8 mouse cellular contexts compared by ENCODE assay signal in the genomic region with DNA sequence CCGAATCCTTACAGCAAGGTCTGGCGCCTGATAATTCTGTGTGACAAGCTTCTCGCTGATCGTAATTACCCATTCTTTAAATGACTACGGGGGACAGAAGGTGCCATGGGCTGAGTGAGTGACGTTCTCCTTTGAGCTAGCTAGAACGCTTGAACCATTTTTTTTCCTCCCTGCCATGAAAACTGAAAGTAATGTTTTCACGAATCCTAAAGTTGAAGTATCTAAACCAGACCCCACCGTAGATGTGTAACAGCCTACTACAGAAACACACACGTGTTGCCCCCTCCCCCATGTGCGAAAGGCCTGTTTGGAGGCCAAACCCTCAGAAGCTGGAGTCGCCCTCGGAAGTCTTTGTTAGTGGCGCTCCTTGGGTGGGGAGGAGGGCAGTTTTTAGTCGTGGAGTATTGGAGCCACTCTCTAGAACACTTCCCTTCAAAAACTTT. TPM values are rescaled to one million over a fixed set of nuclear protein-coding genes. Genes with fewer than 3 reads are reported as not detected.
DNase-seq lines count a peak whose midpoint lies in the region; ATAC-seq and TF ChIP-seq lines count a peak whose summit lies in the region.

No protein-coding gene starts in this region.

- under 1% methylated on average over 15 of the region's 15 CpGs for WGBS in bone marrow, adult 2 months
- WGBS in intestine, embryonic 15.5 days, result under 1% methylated on average over 15 of the region's 15 CpGs
- WGBS in lung, embryonic 15.5 days, result 0% methylated on average over 15 of the region's 15 CpGs
- under 1% methylated on average over 15 of the region's 15 CpGs for WGBS in olfactory bulb, adult 2 months

- DNase-seq in heart, adult 11 months, result peak; percentile 93
- no peak for DNase-seq in heart, postnatal 25 days (ENCODE audit: low spot score)
- DNase-seq in gastrocnemius, postnatal 25 days, result peak; percentile 20
- no peak for DNase-seq in layer of hippocampus, postnatal 36 days

- H3K4me1 ChIP-seq in bone marrow, adult 2 months (ENCODE audit: control insufficient read depth, insufficient read depth, low read length), result no peaks in the 10 kb centered on the region; the same call in 1 of the 2 replicates
- H3K4me1 ChIP-seq in intestine, embryonic 15.5 days (replicated peaks), result peaks cover 12% of the 10 kb centered on the region; the same call in 1 of the 2 replicates
- peaks cover 15% of the 10 kb centered on the region for H3K4me1 ChIP-seq in lung, embryonic 15.5 days
- H3K4me1 ChIP-seq in olfactory bulb, adult 2 months (ENCODE audit: control insufficient read depth, insufficient read depth, low read length), result peaks cover 2% of the 10 kb centered on the region; the same call in 1 of the 2 replicates

- ATAC-seq in intestine, embryonic 15.5 days, result peak; percentile 22
- peak; percentile 43 for ATAC-seq in lung, embryonic 15.5 days (ENCODE audit: borderline replicate concordance, extremely low read depth, low FRiP score, low TSS enrichment)

- H3K27ac ChIP-seq in bone marrow, adult 2 months (ENCODE audit: control insufficient read depth, insufficient read depth, low read depth, low read length, poor library complexity), result peak overlapping the region; percentile 42; the same call in 1 of the 2 replicates
- H3K27ac ChIP-seq in intestine, embryonic 15.5 days, result peak overlapping the region; percentile 90
- peak overlapping the region; percentile 97 for H3K27ac ChIP-seq in lung, embryonic 15.5 days
- no peak overlapping the region for H3K27ac ChIP-seq in olfactory bulb, adult 2 months (ENCODE audit: insufficient read depth, low read depth, low read length)

- H3K4me3 ChIP-seq in bone marrow, adult 2 months (replicated peaks; ENCODE audit: control insufficient read depth, low read depth, low read length), result peak overlapping the region; percentile 97
- peak overlapping the region; percentile 74 for H3K4me3 ChIP-seq in intestine, embryonic 15.5 days (replicated peaks)
- H3K4me3 ChIP-seq in lung, embryonic 15.5 days, result peak overlapping the region; percentile 85
- H3K4me3 ChIP-seq in olfactory bulb, adult 2 months (ENCODE audit: insufficient read depth, low read depth, low read length), result peak overlapping the region; percentile 100

- H3K36me3 ChIP-seq in intestine, embryonic 15.5 days, result no peaks in the 10 kb centered on the region
- H3K36me3 ChIP-seq in lung, embryonic 15.5 days, result no peaks in the 10 kb centered on the region; the same call in 1 of the 2 replicates

- peak overlapping the region; percentile 88 for H3K9ac ChIP-seq in intestine, embryonic 15.5 days
- H3K9ac ChIP-seq in lung, embryonic 15.5 days, result peak overlapping the region; percentile 98

- no peaks in the 10 kb centered on the region for H3K9me3 ChIP-seq in intestine, embryonic 15.5 days
- H3K9me3 ChIP-seq in lung, embryonic 15.5 days, result no peaks in the 10 kb centered on the region

- TF ChIP-seq POLR2A in bone marrow, adult 2 months (IDR thresholded peaks at IDR 0.05; ENCODE audit: borderline replicate concordance, control insufficient read depth, low read depth, low read length), result no peak
- TF ChIP-seq POLR2A in olfactory bulb, adult 2 months (IDR thresholded peaks at IDR 0.05; ENCODE audit: insufficient read depth, low read depth, low read length), result no peak

- H3K27me3 ChIP-seq in intestine, embryonic 15.5 days (replicated peaks), result no peaks in the 10 kb centered on the region
- no peaks in the 10 kb centered on the region for H3K27me3 ChIP-seq in lung, embryonic 15.5 days

- H3K4me2 ChIP-seq in intestine, embryonic 15.5 days (replicated peaks), result peak overlapping the region; percentile 61
- peak overlapping the region; percentile 57 for H3K4me2 ChIP-seq in lung, embryonic 15.5 days

- no peak for TF ChIP-seq CTCF in bone marrow, adult 2 months (IDR thresholded peaks at IDR 0.05; ENCODE audit: control insufficient read depth, insufficient read depth, low read length)
- TF ChIP-seq CTCF in olfactory bulb, adult 2 months (IDR thresholded peaks at IDR 0.05; ENCODE audit: insufficient read depth, low read depth, low read length), result no peak

- intact Hi-C loops in heart, postnatal 25 days (cut with DNase I), result no loop called here

RNA-seq across cellular contexts. Expression of a gene that starts 0.8 kb away (rescaled TPM):
- 10 to 100 TPM; 31.3 to 36.7 TPM for total RNA-seq in heart, postnatal 25 days (2021)
- polyA plus RNA-seq in bone marrow, adult 2 months (2011; ENCODE audit: insufficient read depth, insufficient read length, low replicate concordance, missing spikeins), result 27.7 and 29.6 TPM in 2 replicates
- 10 to 100 TPM; 24.0 to 26.2 TPM for total RNA-seq in gastrocnemius, postnatal 25 days (2021)
- 61.5 and 63.4 TPM in 2 replicates for polyA plus RNA-seq in intestine, embryonic 15.5 days (2015; fragmentation: Nextera tagmentation; extraction: Ambion mirVana)
- polyA plus RNA-seq in lung, embryonic 15.5 days (2015; fragmentation: Nextera tagmentation; extraction: Ambion mirVana), result 65.5 and 67.7 TPM in 2 replicates
- not detected in 2 replicates for polyA plus RNA-seq in olfactory bulb, adult 2 months (2012; ENCODE audit: insufficient read depth, insufficient read length, low replicate concordance, missing spikeins)
- total RNA-seq in layer of hippocampus, postnatal 36 days (2021), result 10 to 100 TPM; 55.8 to 57.8 TPM

RNA-seq across cellular contexts. Expression of a gene that starts 22.1 kb away (rescaled TPM):
- total RNA-seq in heart, postnatal 25 days (2021), result 10 to 100 TPM; 13.1 to 16.9 TPM
- polyA plus RNA-seq in bone marrow, adult 2 months (2011; ENCODE audit: insufficient read depth, insufficient read length, low replicate concordance, missing spikeins), result 8.6 and 12.6 TPM in 2 replicates
- 1 to 10 TPM; 6.3 to 7.0 TPM for total RNA-seq in gastrocnemius, postnatal 25 days (2021)
- 4.2 and 4.8 TPM in 2 replicates for polyA plus RNA-seq in intestine, embryonic 15.5 days (2015; fragmentation: Nextera tagmentation; extraction: Ambion mirVana)
- 2.7 and 3.8 TPM in 2 replicates for polyA plus RNA-seq in lung, embryonic 15.5 days (2015; fragmentation: Nextera tagmentation; extraction: Ambion mirVana)
- polyA plus RNA-seq in olfactory bulb, adult 2 months (2012; ENCODE audit: insufficient read depth, insufficient read length, low replicate concordance, missing spikeins), result not detected in 2 replicates
- 10 to 100 TPM; 12.5 to 14.7 TPM for total RNA-seq in layer of hippocampus, postnatal 36 days (2021)

RNA-seq across cellular contexts. Expression of a gene that starts 22.2 kb away (rescaled TPM):
- total RNA-seq in heart, postnatal 25 days (2021), result 1 to 10 TPM in 1 of 2 experiments, under 1 TPM in 1; 0.75 to 1.8 TPM
- polyA plus RNA-seq in bone marrow, adult 2 months (2011; ENCODE audit: insufficient read depth, insufficient read length, low replicate concordance, missing spikeins), result 69.3 and 87.8 TPM in 2 replicates
- under 1 TPM; 0.36 to 0.62 TPM for total RNA-seq in gastrocnemius, postnatal 25 days (2021)
- 25.1 and 28.4 TPM in 2 replicates for polyA plus RNA-seq in intestine, embryonic 15.5 days (2015; fragmentation: Nextera tagmentation; extraction: Ambion mirVana)
- 34.7 and 38.3 TPM in 2 replicates for polyA plus RNA-seq in lung, embryonic 15.5 days (2015; fragmentation: Nextera tagmentation; extraction: Ambion mirVana)
- polyA plus RNA-seq in olfactory bulb, adult 2 months (2012; ENCODE audit: insufficient read depth, insufficient read length, low replicate concordance, missing spikeins), result not detected in 2 replicates
- 1 to 10 TPM; 6.6 to 7.6 TPM for total RNA-seq in layer of hippocampus, postnatal 36 days (2021)

Comparison
In these comparisons a context has a peak if more than half of its experiments do, and no peak if none do; other contexts are left out.
1. DNase-seq: peak in heart, adult 11 months (single experiment) and gastrocnemius, postnatal 25 days (single experiment); none in heart, postnatal 25 days (single experiment) and layer of hippocampus, postnatal 36 days (0 of 2).
2. RNA of a gene that starts 22.2 kb away (polyA plus RNA-seq): 69.3 to 87.8 TPM in bone marrow, adult 2 months, 34.7 to 38.3 TPM in lung, embryonic 15.5 days and 25.1 to 28.4 TPM in intestine, embryonic 15.5 days; not detected in olfactory bulb, adult 2 months; every median in the first group is over 10 times any median in the second.
3. Peak in every context shown above with its lines, with median percentiles within 50 percentile points of each other: H3K4me3 ChIP-seq.